Mouse (Mus musculus) cerebellum, adult 2 months (tissue): ENCODE data around the gene Olfr1238.

Source experiments
- CTCF ChIP-seq: fragments of 200-500 bp; IDR thresholded peaks from 2 replicates; pipeline ENCODE4 v1.5.1; 2011; ENCODE audit warnings: low read depth, mild to moderate bottlenecking, control low read depth, low read length, moderate library complexity, borderline replicate concordance; ENCODE audit not compliant: insufficient read depth
- POLR2A ChIP-seq: fragments of 200-500 bp; IDR thresholded peaks from 2 replicates; pipeline ENCODE4 v1.6.1; 2011; ENCODE audit warnings: low read length, control low read depth, borderline replicate concordance; ENCODE audit not compliant: insufficient read depth

- TF ChIP-seq POLR2A (no peak), CTCF (no peak)
Measured at GRCm38 (mm10) chr2:89414557-89414956, 5.1 kb upstream of the Olfr1238 start.
